Mouse (Mus musculus): ENCODE measurements around the gene Mchr1.

DNA sequence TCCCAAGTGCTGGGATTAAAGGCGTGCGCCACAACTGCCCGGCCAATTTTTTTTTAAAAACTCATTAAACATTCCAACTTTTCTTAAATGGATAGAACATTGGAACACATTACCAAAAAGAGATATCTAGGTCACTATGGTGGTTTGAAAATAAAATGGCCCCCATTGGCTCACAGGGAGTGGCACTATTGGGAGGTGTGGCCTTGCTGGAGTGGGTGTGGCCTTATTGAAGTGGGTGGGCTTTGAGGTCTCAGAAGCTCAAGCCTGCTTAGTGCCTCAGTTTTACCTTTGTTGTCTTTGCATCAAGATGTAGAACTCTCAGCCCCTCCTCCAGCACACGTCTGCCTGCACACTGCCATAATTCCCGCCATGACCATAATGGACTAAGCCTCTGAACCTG, 32.8 kb upstream of the Mchr1 start:
- no peak for TF ChIP-seq CEBPB (IDR thresholded peaks at IDR 0.05; ENCODE audit: low read depth)
- no peak for TF ChIP-seq USF1 (IDR thresholded peaks at IDR 0.05; ENCODE audit: low read depth)
